Mouse (Mus musculus) heart, embryonic 12.5 days (tissue): ENCODE measurements at regions not wholly inside any gene's neighbourhood (a gene's known extent, or its start where the extent isn't known, plus 50 kb on each side); places are given as distances from the start of the nearest gene placed in this dataset.
"Not testable (repeated sequence)": the region's sequence is repeated elsewhere in the genome, so short reads cannot be mapped to it uniquely, and the experiment has no call there.

Source experiments
- ATAC-seq: fragments of 200-750 bp; cut with Nextera tagmentation; 2 replicates; pipeline ENCODE4 v1.8.0; 2017; ENCODE audit warnings: moderate TSS enrichment, moderate library complexity; ENCODE audit not compliant: insufficient number of reproducible peaks, low FRiP score
- H3K27ac ChIP-seq: fragments of 300-500 bp; sonication (generic); 2 replicates; pipeline ENCODE4 v1.5.1; 2016; ENCODE audit warnings: mild to moderate bottlenecking, moderate library complexity; ENCODE audit not compliant: poor library complexity, severe bottlenecking
- H3K27me3 ChIP-seq: fragments of 300-500 bp; sonication (generic); replicated peaks from 2 replicates; pipeline ENCODE4 v1.6.1; 2016; ENCODE audit warnings: mild to moderate bottlenecking, moderate library complexity
- H3K36me3 ChIP-seq: fragments of 300-500 bp; sonication (generic); 2 replicates; pipeline ENCODE4 v1.6.1; 2016; ENCODE audit warnings: mild to moderate bottlenecking, moderate library complexity
- H3K4me1 ChIP-seq: fragments of 300-500 bp; sonication (generic); replicated peaks from 2 replicates; pipeline ENCODE4 v1.6.1; 2016; ENCODE audit warnings: mild to moderate bottlenecking
- H3K4me2 ChIP-seq: fragments of 300-500 bp; sonication (generic); 2 replicates; pipeline ENCODE4 v1.6.1; 2016; ENCODE audit warnings: mild to moderate bottlenecking, moderate library complexity
- H3K4me3 ChIP-seq: fragments of 300-500 bp; sonication (generic); 2 replicates; pipeline ENCODE4 v1.5.1; 2016; ENCODE audit warnings: mild to moderate bottlenecking
- H3K9ac ChIP-seq: fragments of 300-500 bp; sonication (generic); 2 replicates; pipeline ENCODE4 v1.6.1; 2016; ENCODE audit warnings: mild to moderate bottlenecking, moderate library complexity
- H3K9me3 ChIP-seq: fragments of 300-500 bp; sonication (generic); replicated peaks from 2 replicates; pipeline ENCODE4 v1.6.1; 2016; ENCODE audit warnings: mild to moderate bottlenecking, moderate library complexity
- WGBS: fragments of 180-500 bp; shearing (Covaris S2); methylation state at CpG from one replicate; pipeline ENCODE4 v1.1.7; 2016; 5-methylcytosine and 5-hydroxymethylcytosine counted together

- Histone ChIP-seq H3K9me3 (peaks cover 5% of the 10 kb centered on the region; the same call in 1 of the 2 replicates), H3K4me2 (no peak overlapping the region), H3K9ac (no peak overlapping the region), H3K4me3 (no peak overlapping the region), H3K27me3 (no peaks in the 10 kb centered on the region), H3K4me1 (no peaks in the 10 kb centered on the region), H3K27ac (no peak overlapping the region), H3K36me3 (no peaks in the 10 kb centered on the region)
- 73% methylated on average over 2 of the region's 2 CpGs for WGBS
- ATAC-seq, result no peak
Observed at GRCm38 (mm10) chr17:49342636-49343035, 85.5 kb upstream of the Mocs1 start.

- 63% methylated on average over 5 of the region's 5 CpGs for WGBS
- Histone ChIP-seq H3K4me2 (no peak overlapping the region), H3K36me3 (no peaks in the 10 kb centered on the region), H3K27ac (no peak overlapping the region), H3K4me3 (no peak overlapping the region), H3K27me3 (no peaks in the 10 kb centered on the region), H3K4me1 (no peaks in the 10 kb centered on the region), H3K9me3 (peaks cover 4% of the 10 kb centered on the region; the same call in 1 of the 2 replicates), H3K9ac (no peak overlapping the region)
- no peak for ATAC-seq
Observed at GRCm38 (mm10) chr17:49346701-49347100, 81.5 kb upstream of the Mocs1 start.

GRCm38 (mm10) chr17:49349328-49349727, 78.8 kb upstream of the Mocs1 start:
- peaks cover 4% of the 10 kb centered on the region; the same call in 1 of the 2 replicates for H3K9me3 ChIP-seq
- 80% methylated on average over 9 of the region's 9 CpGs for WGBS
- H3K9ac ChIP-seq, result no peak overlapping the region
- no peak overlapping the region for H3K27ac ChIP-seq
- no peak overlapping the region for H3K4me3 ChIP-seq
- H3K4me2 ChIP-seq, result no peak overlapping the region
- no peak for ATAC-seq
- no peaks in the 10 kb centered on the region for H3K4me1 ChIP-seq
- H3K27me3 ChIP-seq, result no peaks in the 10 kb centered on the region
- H3K36me3 ChIP-seq, result no peaks in the 10 kb centered on the region

GRCm38 (mm10) chr17:49359212-49359611, 69.0 kb upstream of the Mocs1 start:
- no peak overlapping the region for H3K4me3 ChIP-seq
- H3K9me3 ChIP-seq, result no peaks in the 10 kb centered on the region
- H3K27ac ChIP-seq, result no peak overlapping the region
- no peak overlapping the region for H3K4me2 ChIP-seq
- no peak overlapping the region for H3K9ac ChIP-seq
- H3K4me1 ChIP-seq, result no peaks in the 10 kb centered on the region
- no peaks in the 10 kb centered on the region for H3K36me3 ChIP-seq
- no peaks in the 10 kb centered on the region for H3K27me3 ChIP-seq
- ATAC-seq, result no peak

GRCm38 (mm10) chr17:49360251-49360650, 67.9 kb upstream of the Mocs1 start:
- H3K4me2 ChIP-seq, H3K4me3 ChIP-seq, H3K27me3 ChIP-seq, ATAC-seq, H3K9me3 ChIP-seq, H3K4me1 ChIP-seq, H3K36me3 ChIP-seq, H3K27ac ChIP-seq, H3K9ac ChIP-seq: not testable (repeated sequence)
- 47% methylated on average over 6 of the region's 6 CpGs for WGBS

- Histone ChIP-seq H3K9me3 (no peaks in the 10 kb centered on the region), H3K9ac (no peak overlapping the region), H3K36me3 (no peaks in the 10 kb centered on the region), H3K4me1 (no peaks in the 10 kb centered on the region), H3K4me3 (no peak overlapping the region), H3K27ac (no peak overlapping the region), H3K4me2 (no peak overlapping the region), H3K27me3 (0 out of 2 replicates have a peak, but pooled peaks cover 9% of the 10 kb centered on the region)
- 74% methylated on average over 4 of the region's 4 CpGs for WGBS
- ATAC-seq, result no peak
Observed at GRCm38 (mm10) chr17:49367791-49368190, 60.4 kb upstream of the Mocs1 start.

GRCm38 (mm10) chr17:49368476-49369269, 59.5 kb upstream of the Mocs1 start:
- no peak for ATAC-seq
- WGBS, result 65% methylated on average over 2 of the region's 2 CpGs
- no peaks in the 10 kb centered on the region for H3K9me3 ChIP-seq

GRCm38 (mm10) chr17:49377626-49378025, 50.5 kb upstream of the Mocs1 start:
- H3K9ac ChIP-seq, result no peak overlapping the region
- ATAC-seq, result no peak
- 0 out of 2 replicates have a peak, but pooled peaks cover 6% of the 10 kb centered on the region for H3K27me3 ChIP-seq
- 55% methylated on average over 11 of the region's 11 CpGs for WGBS
- H3K4me1 ChIP-seq, result peaks cover 7% of the 10 kb centered on the region; the same call in 1 of the 2 replicates
- H3K27ac ChIP-seq, result no peak overlapping the region
- H3K4me2 ChIP-seq, result no peak overlapping the region
- H3K4me3 ChIP-seq, result no peak overlapping the region
- no peaks in the 10 kb centered on the region for H3K9me3 ChIP-seq
- no peaks in the 10 kb centered on the region for H3K36me3 ChIP-seq

More at GRCm38 (mm10) chr17:49368476-49369269, 59.5 kb upstream of the Mocs1 start:
- Histone ChIP-seq H3K4me3 (no peak overlapping the region), H3K4me1 (no peaks in the 10 kb centered on the region), H3K36me3 (no peaks in the 10 kb centered on the region), H3K4me2 (no peak overlapping the region), H3K27me3 (0 out of 2 replicates have a peak, but pooled peaks cover 9% of the 10 kb centered on the region), H3K27ac (no peak overlapping the region), H3K9ac (no peak overlapping the region)
